Mouse (Mus musculus) CH12.LX (cell line): ENCODE data around the gene Enah. TPM values are rescaled to one million over a fixed set of nuclear protein-coding genes. Genes with fewer than 3 reads are reported as not detected.
A peak's percentile ranks its signal among the peaks of the same experiment; 100 is the strongest.

ENCODE experiments used
- DNase-seq: peaks from one replicate; pipeline ENCODE4 v3.0.0-alpha.2; 2013; ENCODE audit errors: extremely low read depth
- H3K27ac ChIP-seq: 2 replicates; pipeline ENCODE4 v1.5.1; 2012; ENCODE audit warnings: low read depth, mild to moderate bottlenecking, control low read depth, moderate library complexity; ENCODE audit not compliant: insufficient read depth
- H3K27me3 ChIP-seq: replicated peaks from 2 replicates; pipeline ENCODE3; 2012; ENCODE audit warnings: inconsistent platforms
- H3K36me3 ChIP-seq, 2 experiments: replicated peaks in 1 of 2; 2 replicates each; pipeline versions ENCODE3 to v1.6.1; 2012; ENCODE audit warnings: inconsistent platforms in 1 of 2, low read length in 1 of 2, mild to moderate bottlenecking in 1 of 2, mixed read lengths in 1 of 2, moderate library complexity in 1 of 2; ENCODE audit not compliant: control insufficient read depth in 1 of 2, insufficient read depth in 1 of 2
- H3K4me1 ChIP-seq, 2 experiments: 2 replicates each; pipeline ENCODE4 v1.6.1; 2012; ENCODE audit warnings: inconsistent platforms in 1 of 2, moderate library complexity in 1 of 2; ENCODE audit not compliant: insufficient read depth in 2 of 2, control insufficient read depth in 1 of 2
- H3K4me2 ChIP-seq: 2 replicates; pipeline ENCODE4 v1.6.1; 2012; ENCODE audit warnings: low read depth, mild to moderate bottlenecking, control low read depth; ENCODE audit not compliant: poor library complexity, insufficient read depth, severe bottlenecking
- H3K4me3 ChIP-seq, 3 experiments: fragments of 150-350 bp in 1 of 3; sonication (generic) in 1 of 3; replicated peaks in 1 of 3; 2 replicates each; pipeline versions ENCODE3 to v1.5.1; 2011 to 2012; ENCODE audit warnings: low read depth in 2 of 3, low read length in 2 of 3, mild to moderate bottlenecking in 2 of 3, moderate library complexity in 2 of 3, control low read depth in 1 of 3, improper control_type of control experiment in 1 of 3, inconsistent platforms in 1 of 3, mixed read lengths in 1 of 3; ENCODE audit not compliant: poor library complexity in 1 of 3
- H3K79me2 ChIP-seq: replicated peaks from 2 replicates; pipeline ENCODE4 v1.6.1; 2012; ENCODE audit warnings: mild to moderate bottlenecking, moderate library complexity; ENCODE audit not compliant: control insufficient read depth, poor library complexity, insufficient read depth, severe bottlenecking; ENCODE audit errors: extremely low read depth
- H3K9ac ChIP-seq: 2 replicates; pipeline ENCODE4 v1.6.1; 2012; ENCODE audit warnings: low read depth, mild to moderate bottlenecking, control low read depth, moderate library complexity; ENCODE audit not compliant: insufficient read depth
- H3K9me3 ChIP-seq: replicated peaks from 2 replicates; pipeline ENCODE3; 2012; ENCODE audit warnings: low read length, inconsistent platforms, mixed read lengths
- BHLHE40 ChIP-seq: IDR thresholded peaks from 2 replicates; pipeline ENCODE4 v1.6.1; 2011; ENCODE audit warnings: mild to moderate bottlenecking, low read depth, low read length, improper control_type of control experiment
- CHD1 ChIP-seq: IDR thresholded peaks from 2 replicates; pipeline ENCODE4 v1.6.1; 2012; ENCODE audit warnings: low read depth, low read length, improper control_type of control experiment, inconsistent platforms
- CHD2 ChIP-seq: IDR thresholded peaks from 2 replicates; pipeline ENCODE4 v1.6.1; 2011; ENCODE audit warnings: low read length, improper control_type of control experiment
- CTCF ChIP-seq, 2 experiments: IDR thresholded peaks in 1 of 2; conservative IDR thresholded peaks in 1 of 2; 2 replicates each; pipeline ENCODE4 v1.5.1; 2011 to 2012; ENCODE audit warnings: low read depth in 2 of 2, low read length in 2 of 2, improper control_type of control experiment in 1 of 2, inconsistent platforms in 1 of 2, mild to moderate bottlenecking in 1 of 2, moderate library complexity in 1 of 2
- E2F4 ChIP-seq: IDR thresholded peaks from 2 replicates; pipeline ENCODE4 v1.6.1; 2011; ENCODE audit warnings: low read depth, low read length, improper control_type of control experiment; ENCODE audit not compliant: insufficient replicate concordance
- ETS1 ChIP-seq: conservative IDR thresholded peaks from 2 replicates; pipeline ENCODE4 v1.6.1; 2012; ENCODE audit warnings: low read depth, mild to moderate bottlenecking, inconsistent platforms, low read length, improper control_type of control experiment, moderate library complexity
- GABPA ChIP-seq: IDR thresholded peaks from 2 replicates; pipeline ENCODE4 v1.6.1; 2012; ENCODE audit warnings: low read depth, low read length, improper control_type of control experiment, inconsistent platforms; ENCODE audit not compliant: insufficient replicate concordance
- KAT2A ChIP-seq: IDR thresholded peaks from 2 replicates; pipeline ENCODE4 v1.6.1; 2012; ENCODE audit warnings: low read length, improper control_type of control experiment, inconsistent platforms; ENCODE audit not compliant: insufficient replicate concordance
- MAFK ChIP-seq: IDR thresholded peaks from 2 replicates; pipeline ENCODE4 v1.6.1; 2011; ENCODE audit warnings: low read length, improper control_type of control experiment; ENCODE audit not compliant: insufficient replicate concordance
- MAX ChIP-seq: IDR thresholded peaks from 2 replicates; pipeline ENCODE4 v1.6.1; 2011; ENCODE audit warnings: low read length, improper control_type of control experiment
- MAZ ChIP-seq: IDR thresholded peaks from 2 replicates; pipeline ENCODE4 v1.6.1; 2012; ENCODE audit warnings: low read depth, mild to moderate bottlenecking, inconsistent platforms, low read length, improper control_type of control experiment, moderate library complexity
- MEF2A ChIP-seq: IDR thresholded peaks from 2 replicates; pipeline ENCODE4 v1.6.1; 2014; ENCODE audit warnings: low read depth, mild to moderate bottlenecking, inconsistent platforms, low read length, improper control_type of control experiment, borderline replicate concordance
- MXI1 ChIP-seq: IDR thresholded peaks from 2 replicates; pipeline ENCODE4 v1.6.1; 2011; ENCODE audit warnings: mild to moderate bottlenecking, low read depth, low read length, improper control_type of control experiment
- NELFE ChIP-seq: IDR thresholded peaks from 2 replicates; pipeline ENCODE4 v1.6.1; 2011; ENCODE audit warnings: low read depth, low read length, improper control_type of control experiment
- NRF1 ChIP-seq: IDR thresholded peaks from 2 replicates; pipeline ENCODE4 v1.6.1; 2014; ENCODE audit warnings: low read depth, mild to moderate bottlenecking, inconsistent platforms, low read length, improper control_type of control experiment, moderate library complexity
- POLR2A ChIP-seq: IDR thresholded peaks from 2 replicates; pipeline ENCODE4 v1.6.1; 2011; ENCODE audit warnings: low read depth, mild to moderate bottlenecking, improper control_type of control experiment, low read length
- POLR2AphosphoS2 ChIP-seq: IDR thresholded peaks from 2 replicates; pipeline ENCODE4 v1.6.1; 2011; ENCODE audit warnings: low read depth, low read length, improper control_type of control experiment
- RCOR1 ChIP-seq: conservative IDR thresholded peaks from 2 replicates; pipeline ENCODE4 v1.6.1; 2012; ENCODE audit warnings: low read depth, mild to moderate bottlenecking, inconsistent platforms, low read length, improper control_type of control experiment
- SIN3A ChIP-seq: IDR thresholded peaks from 2 replicates; pipeline ENCODE4 v1.6.1; 2012; ENCODE audit warnings: low read length, improper control_type of control experiment, inconsistent platforms
- SMC3 ChIP-seq: IDR thresholded peaks from 2 replicates; pipeline ENCODE4 v1.6.1; 2011; ENCODE audit warnings: low read depth, low read length, improper control_type of control experiment
- TBP ChIP-seq: conservative IDR thresholded peaks from 2 replicates; pipeline ENCODE4 v1.6.1; 2011; ENCODE audit warnings: low read depth, low read length, improper control_type of control experiment
- TCF12 ChIP-seq: IDR thresholded peaks from 2 replicates; pipeline ENCODE4 v1.6.1; 2014; ENCODE audit warnings: low read depth, mild to moderate bottlenecking, inconsistent platforms, low read length, improper control_type of control experiment
- UBTF ChIP-seq: IDR thresholded peaks from 2 replicates; pipeline ENCODE4 v1.6.1; 2012; ENCODE audit warnings: low read depth, mild to moderate bottlenecking, inconsistent platforms, low read length, improper control_type of control experiment, moderate library complexity
- USF2 ChIP-seq: conservative IDR thresholded peaks from 2 replicates; pipeline ENCODE4 v1.6.1; 2011; ENCODE audit warnings: low read depth, low read length, improper control_type of control experiment
- ZC3H11A ChIP-seq: IDR thresholded peaks from 2 replicates; pipeline ENCODE4 v1.6.1; 2012; ENCODE audit warnings: low read depth, mild to moderate bottlenecking, inconsistent platforms, low read length, improper control_type of control experiment
- ZNF384 ChIP-seq: IDR thresholded peaks from 2 replicates; pipeline ENCODE4 v1.6.1; 2012; ENCODE audit warnings: low read depth, low read length, improper control_type of control experiment, inconsistent platforms
- dilution Hi-C: fragments of 300-500 bp; cut with MboI; formaldehyde crosslinking; loops from 2 replicates; pipeline ENCODE4 v1.14.3; 2020; ENCODE audit warnings: low sequenced_read_pairs; ENCODE audit not compliant: extremely low pct_unique_long_range_greater_than_20kb, extremely low pct_ligation_motif_present
- in situ Hi-C: fragments of 300-500 bp; cut with MboI; formaldehyde crosslinking; loops from 3 replicates; pipeline ENCODE4 v1.14.3; 2019; ENCODE audit warnings: low sequenced_read_pairs, low pct_ligation_motif_present, low pct_unique_long_range_greater_than_20kb, mixed read lengths
- polyA plus RNA-seq: library from polyadenylated mRNA; unstranded; fragments of >175 nt; gene quantifications from 2 replicates; pipeline ENCODE4 v1.2.1, GENCODE M21; 2012; ENCODE audit warnings: low read depth; ENCODE audit not compliant: insufficient read length
- total RNA-seq, 2 experiments: library from RNA; depleted of rRNA; stranded (reverse); fragments of 300-350 nt in 1 of 2; fragments of >200 nt in 1 of 2; gene quantifications; 2 replicates each; pipeline ENCODE4 v1.2.3; 2012 to 2014

The Enah gene
- total and polyA plus RNA-seq, 3 experiments, result 45.3 to 75.3 (median 72.6) TPM

DNA sequence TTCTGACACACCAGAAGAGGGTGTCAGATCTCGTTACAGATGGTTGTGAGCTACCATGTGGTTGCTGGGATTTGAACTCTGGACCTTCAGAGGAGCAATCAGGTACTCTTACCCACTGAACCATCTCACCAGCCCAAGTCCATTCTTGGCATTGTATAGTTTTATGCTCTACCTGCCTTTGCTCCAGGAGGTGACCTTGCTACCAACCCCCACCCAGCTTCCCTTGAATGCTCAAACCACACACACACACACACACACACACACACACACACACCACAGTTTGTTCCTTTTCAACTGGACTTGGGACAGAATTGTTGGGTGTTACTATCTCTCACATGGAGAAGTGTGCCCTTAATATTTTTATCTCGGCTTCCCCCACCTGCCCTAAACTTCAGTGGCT lies 163.5 kb downstream of the Enah start:
- TF ChIP-seq KAT2A (no peak), POLR2AphosphoS2 (no peak), MAFK (no peak), SIN3A (no peak), POLR2A (no peak), CHD2 (no peak), NRF1 (no peak), ZNF384 (no peak), GABPA (no peak), USF2 (no peak), MXI1 (no peak)
- TF ChIP-seq, all 38 proteins: peak for 0
- in situ Hi-C loops (no loop called here), dilution Hi-C loops (no loop called here)
- Histone ChIP-seq H3K9ac (no peak overlapping the region), H3K4me3 (no peak overlapping the region), H3K27ac (no peak overlapping the region), H3K27me3 (no peaks in the 10 kb centered on the region), H3K9me3 (peaks cover 6% of the 10 kb centered on the region), H3K4me1 (peaks cover 3 to 41% of the 10 kb centered on the region in 2 experiments), H3K4me2 (no peak overlapping the region), H3K36me3 (no peaks in the 10 kb centered on the region), H3K79me2 (no peaks in the 10 kb centered on the region)
- DNase-seq, result no peak

GRCm38 (mm10) chr1:181854829-181855228 lies 165.0 kb downstream of the Enah start:
- dilution Hi-C loops, result no loop called here

DNA sequence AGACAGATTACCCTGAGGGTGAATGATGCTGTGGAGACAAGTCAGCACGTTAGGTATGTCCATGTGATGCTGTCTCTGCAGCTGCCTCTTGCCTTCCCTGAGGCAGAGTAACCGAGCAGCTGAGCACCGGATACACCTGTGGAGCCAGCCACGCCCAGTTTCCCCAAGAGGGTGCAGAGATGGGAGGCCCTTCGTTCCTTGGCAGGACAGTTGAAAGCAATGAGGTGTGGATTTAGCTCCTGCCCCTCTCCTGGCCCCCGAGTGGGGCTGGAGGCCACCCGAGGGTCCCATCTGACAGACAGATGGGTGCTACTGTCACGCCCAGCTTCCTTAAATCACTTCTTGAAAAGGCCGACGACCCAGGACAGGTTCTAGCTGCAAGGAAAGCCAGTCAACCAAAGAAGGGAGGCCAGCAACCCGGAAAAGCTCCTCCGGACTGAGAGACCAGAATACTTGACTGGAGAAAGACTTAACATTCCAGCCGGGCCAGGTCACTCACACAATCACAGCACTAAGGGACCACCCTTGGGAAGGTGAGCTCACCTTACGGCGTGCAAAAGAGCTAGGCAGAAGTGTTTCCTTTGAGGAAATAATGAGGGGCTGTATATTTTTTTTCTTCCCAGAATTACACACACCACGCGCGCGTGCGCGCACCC lies 166.6 kb downstream of the Enah start:
- Histone ChIP-seq H3K27me3 (no peaks in the 10 kb centered on the region), H3K4me2 (peak overlapping the region; percentile 74), H3K9ac (peak overlapping the region; percentile 64), H3K4me3 (peak overlapping the region; percentile 14 to 48 (median 39)), H3K79me2 (no peaks in the 10 kb centered on the region), H3K4me1 (peaks cover 0 to 31% of the 10 kb centered on the region in 2 experiments; a peak in 2 of 4 replicates), H3K27ac (peak overlapping the region; percentile 85), H3K36me3 (no peaks in the 10 kb centered on the region), H3K9me3 (peaks cover 8% of the 10 kb centered on the region)
- dilution Hi-C loops, result no loop called here
- peak; percentile 91 for DNase-seq
- in situ Hi-C loops, result no loop called here
- TF ChIP-seq MEF2A (peak; percentile 67; the same call in 1 of the 2 replicates), KAT2A (no peak), BHLHE40 (peak; percentile 78), E2F4 (no peak), NELFE (no peak; the same call in 1 of the 2 replicates), ZC3H11A (no peak), CTCF (conservative IDR thresholded peaks at IDR 0.05 in 1 of 2, IDR thresholded peaks at IDR 0.05 in 1 of 2; ENCODE audit: low read depth in 2 of 2, low read length in 2 of 2) (no peak), MAZ (peak; percentile 14; the same call in 1 of the 2 replicates), ETS1 (peak; percentile 91), TCF12 (peak; percentile 99), NRF1 (peak; percentile 73), MAX (peak; percentile 82), RCOR1 (no peak), CHD2 (peak; percentile 40; the same call in 1 of the 2 replicates)

More at GRCm38 (mm10) chr1:181854829-181855228, 165.0 kb downstream of the Enah start:
- Histone ChIP-seq H3K27me3 (no peaks in the 10 kb centered on the region), H3K36me3 (no peaks in the 10 kb centered on the region), H3K4me3 (no peak overlapping the region), H3K79me2 (no peaks in the 10 kb centered on the region), H3K27ac (no peak overlapping the region), H3K9ac (no peak overlapping the region), H3K9me3 (peaks cover 8% of the 10 kb centered on the region), H3K4me1 (peaks cover 0 to 34% of the 10 kb centered on the region in 2 experiments; a peak in 2 of 4 replicates), H3K4me2 (no peak overlapping the region)
- TF ChIP-seq MAX (no peak), UBTF (no peak), SMC3 (no peak), TBP (0 out of 2 replicates have a peak, but pooled peaks have one; percentile 43), CHD1 (no peak), POLR2AphosphoS2 (no peak), MEF2A (no peak), TCF12 (no peak)
- in situ Hi-C loops, result no loop called here
- DNase-seq, result no peak
